Mouse (Mus musculus) kidney, adult 2 months (tissue): ENCODE measurements around the gene Tex10. TPM values are rescaled to one million over a fixed set of nuclear protein-coding genes. Genes with fewer than 3 reads are reported as not detected.
A peak's percentile ranks its signal among the peaks of the same experiment; 100 is the strongest.

ENCODE experiments used
- DNase-seq: peaks from one replicate; pipeline ENCODE4 v3.0.0; 2021
- H3K27ac ChIP-seq: fragments of 200-500 bp; 2 replicates; pipeline ENCODE4 v1.5.1; 2012; ENCODE audit warnings: low read depth, low read length, control low read depth, inconsistent platforms; ENCODE audit not compliant: insufficient read depth
- H3K27me3 ChIP-seq: fragments of 200-500 bp; replicated peaks from 2 replicates; pipeline ENCODE4 v1.6.1; 2012; ENCODE audit warnings: mild to moderate bottlenecking, moderate library complexity, low read length, inconsistent platforms; ENCODE audit not compliant: control insufficient read depth, insufficient read depth
- H3K36me3 ChIP-seq: fragments of 200-500 bp; 2 replicates; pipeline ENCODE4 v1.6.1; 2012; ENCODE audit warnings: mild to moderate bottlenecking, moderate library complexity, low read length, inconsistent platforms; ENCODE audit not compliant: control insufficient read depth, insufficient read depth
- H3K4me1 ChIP-seq: fragments of 200-500 bp; 2 replicates; pipeline ENCODE4 v1.6.1; 2011; ENCODE audit warnings: low read length; ENCODE audit not compliant: control insufficient read depth, insufficient read depth
- H3K4me3 ChIP-seq: fragments of 200-500 bp; 2 replicates; pipeline ENCODE4 v1.5.1; 2011; ENCODE audit warnings: mild to moderate bottlenecking, low read depth, low read length, control low read depth; ENCODE audit not compliant: insufficient read depth
- CTCF ChIP-seq: fragments of 200-500 bp; conservative IDR thresholded peaks from 2 replicates; pipeline ENCODE4 v1.5.1; 2011; ENCODE audit warnings: low read depth, mild to moderate bottlenecking, control low read depth, low read length, moderate library complexity, mixed read lengths; ENCODE audit not compliant: insufficient read depth, insufficient read length
- POLR2A ChIP-seq: fragments of 200-500 bp; IDR thresholded peaks from one replicate; pipeline ENCODE4 v1.6.1; 2011; ENCODE audit warnings: low read depth, low read length, control low read depth
- WGBS: fragments of 180-500 bp; shearing (Covaris S2); methylation state at CpG from one replicate; pipeline ENCODE4 v1.1.7; 2018; 5-methylcytosine and 5-hydroxymethylcytosine counted together
- polyA plus RNA-seq: library from polyadenylated mRNA; depleted of rRNA; stranded (reverse); fragments of >200 nt; gene quantifications from 2 replicates; pipeline ENCODE4 v1.2.3, GENCODE M21; 2012; rRNA removed

The Tex10 gene
- polyA plus RNA-seq, result 5.7 and 9.4 TPM in 2 replicates

- no peaks in the 10 kb centered on the region for H3K27me3 ChIP-seq
- no peaks in the 10 kb centered on the region for H3K4me1 ChIP-seq
- TF ChIP-seq POLR2A (peak; percentile 25), CTCF (no peak)
- H3K36me3 ChIP-seq, result peaks cover 4% of the 10 kb centered on the region
- H3K4me3 ChIP-seq, result peak within 1 kb of the TSS; percentile 69
- no peak within 1 kb of the TSS for H3K27ac ChIP-seq
- DNase-seq, result peak; percentile 92
- under 1% methylated on average over 89 of the region's 89 CpGs for WGBS
These were observed at the start of gene Tex10 for GRCm38 (mm10) chr4:48472792-48473650. Tex10 (minus strand) TSS chr4:48473459.

GRCm38 (mm10) chr4:48510861-48511260 lies 37.6 kb upstream of the Tex10 start:
- no peak overlapping the region for H3K4me3 ChIP-seq
- no peaks in the 10 kb centered on the region for H3K36me3 ChIP-seq
- TF ChIP-seq POLR2A (no peak), CTCF (no peak)
- WGBS, result 28% methylated on average over 2 of the region's 2 CpGs
- H3K4me1 ChIP-seq, result no peaks in the 10 kb centered on the region
- H3K27me3 ChIP-seq, result 0 out of 2 replicates have a peak, but pooled peaks cover 2% of the 10 kb centered on the region
- DNase-seq, result no peak
- H3K27ac ChIP-seq, result no peak overlapping the region

GRCm38 (mm10) chr4:48492510-48492909 lies 19.3 kb upstream of the Tex10 start:
- no peaks in the 10 kb centered on the region for H3K4me1 ChIP-seq
- H3K27ac ChIP-seq, result no peak overlapping the region
- TF ChIP-seq POLR2A (no peak), CTCF (no peak)
- no peaks in the 10 kb centered on the region for H3K36me3 ChIP-seq
- no peak overlapping the region for H3K4me3 ChIP-seq
- H3K27me3 ChIP-seq, result no peaks in the 10 kb centered on the region
- no peak for DNase-seq
- WGBS, result 68% methylated on average over 2 of the region's 2 CpGs

GRCm38 (mm10) chr4:48491290-48491743 lies 18.1 kb upstream of the Tex10 start:
- no peak for DNase-seq
- WGBS, result 11% methylated on average over 14 of the region's 14 CpGs
- TF ChIP-seq POLR2A, result no peak
- no peak for TF ChIP-seq CTCF
- Histone ChIP-seq H3K36me3 (no peaks in the 10 kb centered on the region), H3K4me3 (no peak overlapping the region), H3K27ac (no peak overlapping the region), H3K4me1 (no peaks in the 10 kb centered on the region), H3K27me3 (no peaks in the 10 kb centered on the region)

GRCm38 (mm10) chr4:48488916-48489315 lies 15.7 kb upstream of the Tex10 start:
- no peak overlapping the region for H3K4me3 ChIP-seq
- H3K27me3 ChIP-seq, result no peaks in the 10 kb centered on the region
- no peak for TF ChIP-seq POLR2A
- TF ChIP-seq CTCF, result no peak
- WGBS, result 86% methylated on average over 2 of the region's 2 CpGs
- H3K4me1 ChIP-seq, result no peaks in the 10 kb centered on the region
- DNase-seq, result no peak
- H3K27ac ChIP-seq, result no peak overlapping the region
- no peaks in the 10 kb centered on the region for H3K36me3 ChIP-seq

- H3K36me3 ChIP-seq, result no peaks in the 10 kb centered on the region
- WGBS, result 22% methylated on average over 2 of the region's 2 CpGs
- H3K27ac ChIP-seq, result no peak overlapping the region
- H3K4me3 ChIP-seq, result no peak overlapping the region
- H3K27me3 ChIP-seq, result no peaks in the 10 kb centered on the region
- TF ChIP-seq POLR2A (no peak), CTCF (peak; percentile 46; the same call in 1 of the 2 replicates)
- H3K4me1 ChIP-seq, result no peaks in the 10 kb centered on the region
- peak; percentile 25 for DNase-seq
These were observed 8.0 kb upstream of the Tex10 start for GRCm38 (mm10) chr4:48481287-48481686.

- Histone ChIP-seq H3K27ac (no peak overlapping the region), H3K4me1 (no peaks in the 10 kb centered on the region), H3K36me3 (no peaks in the 10 kb centered on the region; the same call in 1 of the 2 replicates), H3K27me3 (no peaks in the 10 kb centered on the region), H3K4me3 (peak overlapping the region; percentile 69)
- WGBS, result 73% methylated on average over 2 of the region's 2 CpGs
- TF ChIP-seq POLR2A, result no peak
- no peak for DNase-seq
These were observed 372 bp upstream of the Tex10 start for GRCm38 (mm10) chr4:48473651-48474011.
